Mouse (Mus musculus): ENCODE results near the gene E4f1. TPM values are rescaled to one million over a fixed set of nuclear protein-coding genes. Genes with fewer than 3 reads are reported as not detected.

The E4f1 gene
- polyA plus RNA-seq (2014; fragmentation: Nextera tagmentation; extraction: Ambion mirVana): 8.3 and 16.9 TPM in 2 replicates

DNA sequence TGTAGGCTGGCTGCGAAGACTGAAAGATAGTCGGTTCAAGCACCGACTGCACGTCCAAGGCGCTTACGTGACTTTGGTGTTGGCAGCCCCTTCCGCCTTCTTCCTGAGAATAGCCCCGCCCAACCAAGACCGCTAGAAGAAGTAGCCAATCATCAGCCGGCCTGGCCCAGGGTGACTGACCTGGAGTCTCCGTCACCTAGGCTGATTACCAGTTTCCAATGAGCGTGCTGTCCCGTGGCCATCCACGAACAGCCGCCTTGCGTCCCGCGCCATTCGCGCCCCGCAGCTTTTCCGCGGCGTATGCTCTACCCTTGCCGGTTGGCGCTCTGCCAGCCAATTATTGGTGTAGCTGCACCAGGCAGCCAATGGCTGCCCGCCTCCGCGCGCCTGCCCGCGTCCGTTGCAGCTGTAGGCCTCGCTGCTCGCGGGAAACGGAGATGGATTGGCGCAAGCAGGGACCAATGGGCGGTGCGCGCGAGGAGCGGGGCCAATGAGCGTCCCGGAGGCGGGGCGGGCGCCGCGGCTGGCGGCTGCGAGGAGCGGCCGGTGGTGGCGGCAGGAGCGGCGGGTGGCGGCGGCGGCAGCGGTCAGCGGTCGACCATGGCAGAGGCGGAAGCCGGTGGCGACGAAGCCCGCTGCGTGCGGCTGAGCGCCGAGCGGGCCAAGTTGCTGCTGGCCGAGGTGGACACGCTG is at the start of gene E4f1, which contains the start of gene Pgp:
Gene E4f1 (minus strand): TSS at position 404 of the 693 bp plus-strand sequence.
Gene Pgp (plus strand): TSS at position 483 of the 693 bp plus-strand sequence.
- under 1% methylated on average over 73 of the region's 75 CpGs for WGBS
- Histone ChIP-seq H3K27me3 (replicated peaks; ENCODE audit: control insufficient read depth, insufficient read depth, low read length) (no peaks in the 10 kb centered on the region), H3K4me2 (ENCODE audit: low read length) (peak within 1 kb of the TSS; percentile 81), H3K9me3 (replicated peaks; ENCODE audit: control insufficient read depth, low read length) (no peaks in the 10 kb centered on the region), H3K4me1 (ENCODE audit: control insufficient read depth, insufficient read depth, low read length) (peaks cover 17% of the 10 kb centered on the region), H3K9ac (ENCODE audit: low read length) (peak within 1 kb of the TSS; percentile 83), H3K36me3 (ENCODE audit: control insufficient read depth, insufficient read depth, low read length) (peaks cover 28% of the 10 kb centered on the region), H3K4me3 (ENCODE audit: low read depth, low read length) (peak within 1 kb of the TSS; percentile 81), H3K27ac (ENCODE audit: low read depth, low read length) (peak within 1 kb of the TSS; percentile 80)
- DNase-seq (ENCODE audit: low spot score): peak; percentile 100
- ATAC-seq: peak; percentile 99

DNA sequence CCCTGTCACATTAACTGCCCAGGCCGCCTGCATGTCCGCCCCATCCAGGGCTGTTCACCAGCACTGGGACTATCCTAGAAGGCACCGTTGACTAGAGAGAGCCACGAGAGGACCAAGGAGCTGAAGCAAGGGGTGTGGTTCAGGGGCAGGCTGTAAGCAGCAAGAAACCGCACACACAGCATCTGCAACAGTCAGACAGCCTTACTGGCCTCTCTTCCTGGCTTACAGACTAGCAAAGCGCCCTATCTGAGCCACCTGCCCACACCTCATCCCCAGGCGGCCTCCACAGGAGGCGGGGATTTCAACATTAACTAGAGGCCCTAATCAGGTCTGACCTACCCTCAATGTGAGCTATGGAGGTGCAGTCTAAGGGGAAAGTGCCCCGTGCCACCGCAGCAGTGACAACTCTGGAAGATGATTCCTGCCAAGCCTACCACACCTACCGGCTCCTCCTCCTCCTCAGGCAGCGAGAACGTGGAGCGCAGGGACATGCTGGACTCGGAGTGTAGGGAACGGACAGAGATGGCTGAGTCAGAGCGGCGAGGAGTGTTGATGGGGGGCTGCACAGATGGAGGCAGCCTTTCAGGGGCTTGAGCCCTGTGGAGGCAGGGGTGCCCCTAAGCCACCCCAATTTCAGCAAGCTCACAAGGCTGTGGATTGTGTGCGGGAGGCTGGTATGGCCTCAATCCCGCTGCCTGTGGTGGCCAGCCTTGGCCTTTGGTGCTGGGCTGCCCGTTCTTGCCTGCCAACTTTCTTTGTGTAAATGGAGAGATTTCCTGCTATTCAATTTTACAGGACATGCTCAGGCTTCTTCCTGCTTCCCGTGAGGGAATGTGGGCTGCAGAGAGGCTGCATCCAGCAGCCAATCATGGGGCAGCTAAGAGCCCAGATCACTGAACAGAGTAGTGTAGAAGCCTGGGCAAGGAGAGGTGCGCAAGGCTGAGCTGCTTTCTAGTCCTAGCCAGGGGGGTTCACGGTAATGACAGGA is 44.5 kb upstream of the E4f1 start:
- Histone ChIP-seq H3K9ac (ENCODE audit: low read length) (no peak overlapping the region), H3K4me1 (ENCODE audit: control insufficient read depth, insufficient read depth, low read length) (no peaks in the 10 kb centered on the region), H3K4me3 (ENCODE audit: low read depth, low read length) (no peak overlapping the region), H3K27ac (ENCODE audit: low read depth, low read length) (peak overlapping the region; percentile 6; the same call in 1 of the 2 replicates), H3K27me3 (replicated peaks; ENCODE audit: control insufficient read depth, insufficient read depth, low read length) (no peaks in the 10 kb centered on the region), H3K36me3 (ENCODE audit: control insufficient read depth, insufficient read depth, low read length) (peaks cover 90% of the 10 kb centered on the region), H3K9me3 (replicated peaks; ENCODE audit: control insufficient read depth, low read length) (no peaks in the 10 kb centered on the region), H3K4me2 (ENCODE audit: low read length) (no peak overlapping the region)
- WGBS: 88% methylated on average over 24 of the region's 24 CpGs
- ATAC-seq (no peak), DNase-seq (ENCODE audit: low spot score) (no peak)

DNA sequence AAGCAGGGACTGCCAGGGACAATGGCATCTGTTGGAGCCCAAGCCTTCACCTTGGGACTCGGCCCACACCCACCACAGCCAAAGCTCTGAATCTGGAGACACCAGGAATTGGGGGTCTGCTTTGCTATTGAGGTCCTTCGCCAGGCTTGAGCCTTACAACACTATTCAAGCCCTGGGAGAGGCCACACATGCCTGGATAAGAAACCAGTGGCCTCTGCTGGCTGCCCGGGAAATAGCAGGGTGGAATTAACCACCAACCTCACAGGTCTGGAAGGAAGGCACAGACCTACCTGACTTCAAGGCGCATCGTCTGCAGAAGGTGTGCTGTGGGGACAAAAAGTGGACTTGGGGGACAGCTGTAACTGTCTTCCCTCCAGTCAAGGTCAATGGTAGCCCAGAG is 43.5 kb upstream of the E4f1 start:
- peaks cover 95% of the 10 kb centered on the region for H3K36me3 ChIP-seq (ENCODE audit: control insufficient read depth, insufficient read depth, low read length)

DNA sequence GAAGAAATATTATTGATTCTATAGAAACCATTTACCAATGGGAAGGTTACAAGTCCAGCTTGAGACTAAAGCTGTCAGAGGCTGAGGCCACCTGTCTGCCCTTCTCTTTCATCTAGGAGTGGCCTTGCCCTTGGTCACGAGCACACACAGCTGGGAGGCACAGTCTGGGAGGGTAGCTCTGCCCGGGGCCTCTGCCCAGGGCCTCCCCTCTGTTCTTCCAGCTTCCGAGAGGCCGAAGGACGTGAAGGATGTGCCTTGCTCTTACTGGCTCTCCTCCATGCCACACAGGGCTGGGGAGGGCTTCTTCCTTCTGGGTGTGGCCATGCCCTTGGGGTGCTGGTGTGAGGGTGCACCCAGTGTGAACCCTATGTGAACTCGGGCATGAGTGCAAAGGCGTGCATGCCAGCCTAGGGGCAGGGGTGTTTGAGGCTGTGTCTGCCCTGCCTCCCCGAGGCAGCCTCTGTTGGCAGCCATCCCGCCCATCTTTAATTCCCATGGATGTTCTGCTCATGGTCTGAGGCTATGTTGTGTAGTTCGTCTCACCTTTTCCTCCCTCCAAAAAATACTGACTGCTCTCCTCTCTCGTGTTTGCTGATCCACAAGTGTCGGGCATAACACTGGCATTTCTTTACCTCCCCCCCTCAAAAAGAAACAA is 37.8 kb upstream of the E4f1 start:
- ATAC-seq (no peak), DNase-seq (ENCODE audit: low spot score) (no peak)
- H3K4me2 ChIP-seq (ENCODE audit: low read length): no peak overlapping the region
- no peak overlapping the region for H3K4me3 ChIP-seq (ENCODE audit: low read depth, low read length)
- H3K4me1 ChIP-seq (ENCODE audit: control insufficient read depth, insufficient read depth, low read length): no peaks in the 10 kb centered on the region
- H3K27ac ChIP-seq (ENCODE audit: low read depth, low read length): no peak overlapping the region
- H3K27me3 ChIP-seq (replicated peaks; ENCODE audit: control insufficient read depth, insufficient read depth, low read length): no peaks in the 10 kb centered on the region
- H3K9me3 ChIP-seq (replicated peaks; ENCODE audit: control insufficient read depth, low read length): no peaks in the 10 kb centered on the region
- WGBS: 85% methylated on average over 12 of the region's 12 CpGs
- H3K9ac ChIP-seq (ENCODE audit: low read length): no peak overlapping the region
- peaks cover 94% of the 10 kb centered on the region for H3K36me3 ChIP-seq (ENCODE audit: control insufficient read depth, insufficient read depth, low read length)

More for the DNA sequence above, 43.5 kb upstream of the E4f1 start:
- H3K9me3 ChIP-seq (replicated peaks; ENCODE audit: control insufficient read depth, low read length): no peaks in the 10 kb centered on the region
- ATAC-seq: peak; percentile 54
- no peak overlapping the region for H3K4me2 ChIP-seq (ENCODE audit: low read length)
- no peak overlapping the region for H3K27ac ChIP-seq (ENCODE audit: low read depth, low read length)
- no peak overlapping the region for H3K9ac ChIP-seq (ENCODE audit: low read length)
- H3K4me3 ChIP-seq (ENCODE audit: low read depth, low read length): no peak overlapping the region
- DNase-seq (ENCODE audit: low spot score): peak; percentile 68
- no peaks in the 10 kb centered on the region for H3K27me3 ChIP-seq (replicated peaks; ENCODE audit: control insufficient read depth, insufficient read depth, low read length)
- no peaks in the 10 kb centered on the region for H3K4me1 ChIP-seq (ENCODE audit: control insufficient read depth, insufficient read depth, low read length)
- 46% methylated on average over 5 of the region's 5 CpGs for WGBS

DNA sequence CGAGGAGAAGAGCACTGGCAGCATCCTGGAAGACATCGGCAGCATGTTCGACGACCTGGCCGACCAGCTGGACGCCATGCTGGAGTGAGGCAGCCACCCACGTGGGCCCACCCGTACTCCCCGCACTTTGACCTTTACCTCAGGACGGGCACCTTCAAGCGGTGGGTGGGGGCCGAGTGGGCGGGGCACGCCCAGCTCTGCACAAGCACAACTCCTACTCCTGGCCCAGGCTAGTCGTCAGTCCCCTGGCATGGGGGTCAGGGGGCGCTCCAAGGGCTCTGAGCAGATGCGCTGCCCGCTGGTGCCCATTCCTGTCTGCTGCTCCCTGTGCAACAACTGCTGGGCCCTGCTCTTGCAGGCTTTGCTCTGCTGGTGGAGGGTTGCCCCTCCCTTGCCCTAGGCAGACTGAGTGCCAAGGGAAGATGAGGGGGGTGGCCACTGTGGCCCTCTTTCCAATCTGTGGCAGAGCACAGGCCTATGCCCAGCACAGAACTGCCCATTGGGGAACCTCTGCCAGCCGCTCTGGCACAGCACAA is 37.1 kb upstream of the E4f1 start:
- Histone ChIP-seq H3K27me3 (replicated peaks; ENCODE audit: control insufficient read depth, insufficient read depth, low read length) (no peaks in the 10 kb centered on the region), H3K36me3 (ENCODE audit: control insufficient read depth, insufficient read depth, low read length) (peaks cover 98% of the 10 kb centered on the region), H3K4me3 (ENCODE audit: low read depth, low read length) (no peak overlapping the region), H3K4me2 (ENCODE audit: low read length) (no peak overlapping the region), H3K9me3 (replicated peaks; ENCODE audit: control insufficient read depth, low read length) (no peaks in the 10 kb centered on the region), H3K4me1 (ENCODE audit: control insufficient read depth, insufficient read depth, low read length) (no peaks in the 10 kb centered on the region), H3K9ac (ENCODE audit: low read length) (no peak overlapping the region), H3K27ac (ENCODE audit: low read depth, low read length) (no peak overlapping the region)
- 0 out of 2 replicates have a peak, but pooled peaks have one; percentile 37 for ATAC-seq
- DNase-seq (ENCODE audit: low spot score): no peak
- 55% methylated on average over 19 of the region's 19 CpGs for WGBS

DNA sequence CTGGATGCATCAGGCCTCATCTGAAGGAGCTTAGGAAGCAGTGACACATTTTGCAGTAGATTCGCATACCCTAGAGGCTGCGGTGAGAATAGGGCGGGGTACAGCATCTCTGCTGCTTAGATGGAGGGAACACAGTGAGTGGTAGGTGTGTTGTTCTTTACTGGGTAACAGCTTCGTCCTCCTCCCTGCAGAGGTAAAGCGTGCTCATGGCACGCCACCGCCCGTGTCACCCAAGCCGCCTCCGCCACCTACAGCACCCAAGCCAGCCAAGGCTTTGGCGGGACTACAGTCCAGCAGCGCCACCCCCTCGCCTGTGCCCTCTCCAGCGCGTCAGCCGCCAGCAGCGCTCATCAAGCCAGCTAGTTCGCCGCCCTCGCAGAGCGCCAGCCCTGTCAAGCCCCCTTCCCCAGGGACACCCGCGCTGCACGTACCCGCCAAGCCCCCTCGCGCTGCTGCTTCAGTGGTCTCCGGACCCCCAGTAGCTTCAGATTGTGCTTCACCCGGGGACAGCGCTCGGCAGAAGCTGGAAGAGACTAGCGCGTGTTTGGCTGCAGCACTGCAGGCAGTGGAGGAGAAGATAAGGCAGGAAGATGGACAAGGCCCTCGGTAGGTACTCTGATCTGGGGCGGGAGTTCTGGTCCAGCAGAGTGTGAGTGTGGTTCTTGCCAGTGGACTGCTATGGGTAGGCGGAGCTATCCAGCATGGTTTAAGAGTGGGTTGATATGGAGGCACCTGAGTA is 36.4 kb upstream of the E4f1 start:
- ATAC-seq: no peak
- 33% methylated on average over 36 of the region's 36 CpGs for WGBS
- Histone ChIP-seq H3K9me3 (replicated peaks; ENCODE audit: control insufficient read depth, low read length) (no peaks in the 10 kb centered on the region), H3K36me3 (ENCODE audit: control insufficient read depth, insufficient read depth, low read length) (peaks cover 98% of the 10 kb centered on the region), H3K27ac (ENCODE audit: low read depth, low read length) (peak overlapping the region; percentile 21; the same call in 1 of the 2 replicates), H3K4me2 (ENCODE audit: low read length) (no peak overlapping the region), H3K4me3 (ENCODE audit: low read depth, low read length) (no peak overlapping the region), H3K9ac (ENCODE audit: low read length) (peak overlapping the region; percentile 35; the same call in 1 of the 2 replicates), H3K27me3 (replicated peaks; ENCODE audit: control insufficient read depth, insufficient read depth, low read length) (no peaks in the 10 kb centered on the region), H3K4me1 (ENCODE audit: control insufficient read depth, insufficient read depth, low read length) (no peaks in the 10 kb centered on the region)
- no peak for DNase-seq (ENCODE audit: low spot score)

DNA sequence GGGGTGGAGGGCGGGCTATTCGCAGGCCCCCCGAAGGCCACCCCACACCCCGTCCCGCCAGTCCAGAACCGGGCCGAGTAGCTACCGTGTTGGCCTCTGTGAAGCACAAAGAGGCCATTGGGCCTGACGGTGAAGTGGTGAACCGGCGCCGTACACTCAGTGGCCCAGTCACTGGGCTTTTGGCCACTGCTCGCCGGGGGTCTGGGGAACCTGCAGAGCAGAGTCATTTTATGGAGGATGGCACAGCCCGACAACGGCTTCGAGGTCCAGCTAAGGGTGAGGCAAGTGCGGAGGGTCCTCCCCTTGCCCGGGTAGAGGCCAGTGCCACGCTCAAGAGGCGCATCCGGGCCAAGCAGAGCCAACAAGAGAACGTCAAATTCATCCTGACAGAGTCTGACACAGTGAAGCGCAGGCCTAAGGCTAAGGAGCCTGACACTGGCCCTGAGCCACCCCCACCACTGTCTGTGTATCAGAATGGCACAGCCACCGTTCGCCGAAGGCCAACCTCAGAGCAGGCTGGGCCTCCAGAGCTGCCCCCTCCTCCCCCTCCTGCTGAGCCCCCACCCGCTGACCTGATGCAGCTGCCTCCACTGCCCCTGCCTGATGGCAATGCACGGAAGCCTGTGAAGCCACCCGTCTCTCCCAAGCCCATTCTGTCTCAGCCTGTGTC is 35.3 kb upstream of the E4f1 start:
- ATAC-seq: no peak

More for the DNA sequence above, 35.3 kb upstream of the E4f1 start:
- Histone ChIP-seq H3K4me3 (ENCODE audit: low read depth, low read length) (no peak overlapping the region), H3K36me3 (ENCODE audit: control insufficient read depth, insufficient read depth, low read length) (peaks cover 98% of the 10 kb centered on the region), H3K4me2 (ENCODE audit: low read length) (no peak overlapping the region), H3K9me3 (replicated peaks; ENCODE audit: control insufficient read depth, low read length) (no peaks in the 10 kb centered on the region), H3K9ac (ENCODE audit: low read length) (no peak overlapping the region), H3K4me1 (ENCODE audit: control insufficient read depth, insufficient read depth, low read length) (no peaks in the 10 kb centered on the region), H3K27ac (ENCODE audit: low read depth, low read length) (no peak overlapping the region), H3K27me3 (replicated peaks; ENCODE audit: control insufficient read depth, insufficient read depth, low read length) (no peaks in the 10 kb centered on the region)
- no peak for DNase-seq (ENCODE audit: low spot score)
- WGBS: 90% methylated on average over 30 of the region's 30 CpGs

Measured in forebrain, embryonic 14.5 days (tissue).